Mouse (Mus musculus): ENCODE measurements around the gene Vil1. TPM values are rescaled to one million over a fixed set of nuclear protein-coding genes. Genes with fewer than 3 reads are reported as not detected.

Vil1 gene
- 0.22 TPM for polyA plus RNA-seq (2017; shearing (Covaris generic))

DNA sequence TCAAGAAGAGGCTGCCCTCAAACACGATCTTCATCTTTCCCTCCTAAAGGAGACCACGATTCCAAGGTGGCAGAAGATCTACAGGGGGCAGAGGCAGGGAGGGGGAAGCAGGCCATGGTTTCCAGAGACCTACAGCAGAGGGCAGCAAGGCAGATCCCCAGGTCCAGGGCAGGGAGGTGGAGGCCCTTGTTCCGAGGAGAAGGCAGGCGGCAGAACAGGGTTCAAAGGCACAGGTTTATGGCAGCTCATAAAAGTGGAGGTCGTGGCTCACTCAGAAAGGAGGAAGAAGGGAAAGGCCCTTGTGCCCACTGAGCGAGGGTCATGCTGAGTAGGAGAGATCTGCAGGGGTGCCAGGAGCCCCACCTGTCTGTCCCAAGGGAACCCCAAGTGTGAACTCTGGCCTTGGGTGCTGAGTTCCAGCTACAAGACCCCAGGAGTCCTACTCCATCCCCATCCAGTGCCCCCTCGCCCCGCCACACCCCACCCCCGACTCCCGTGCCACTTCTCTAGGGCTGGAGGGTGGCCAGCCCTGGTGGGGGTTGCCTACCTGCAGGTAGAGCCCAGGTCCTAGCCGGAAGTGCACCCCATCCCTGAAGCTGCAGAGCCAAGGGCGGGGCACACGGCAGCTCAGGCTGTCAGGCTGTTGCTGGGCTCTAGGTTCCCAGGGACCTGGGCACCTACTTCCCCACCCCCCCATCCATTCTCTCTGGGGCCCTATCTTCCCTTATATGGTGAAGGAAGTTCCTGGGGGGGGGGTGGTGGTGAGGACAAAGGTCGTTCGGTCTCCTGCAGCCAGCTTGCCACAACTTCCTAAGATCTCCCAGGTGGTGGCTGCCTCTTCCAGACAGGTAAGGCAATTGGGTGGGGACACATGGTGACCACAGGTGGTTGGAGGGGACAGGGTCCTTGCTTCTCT lies at the start of gene Vil1:
Vil1 (plus strand) TSS at position 788 of the 916 bp plus-strand sequence.

DNA sequence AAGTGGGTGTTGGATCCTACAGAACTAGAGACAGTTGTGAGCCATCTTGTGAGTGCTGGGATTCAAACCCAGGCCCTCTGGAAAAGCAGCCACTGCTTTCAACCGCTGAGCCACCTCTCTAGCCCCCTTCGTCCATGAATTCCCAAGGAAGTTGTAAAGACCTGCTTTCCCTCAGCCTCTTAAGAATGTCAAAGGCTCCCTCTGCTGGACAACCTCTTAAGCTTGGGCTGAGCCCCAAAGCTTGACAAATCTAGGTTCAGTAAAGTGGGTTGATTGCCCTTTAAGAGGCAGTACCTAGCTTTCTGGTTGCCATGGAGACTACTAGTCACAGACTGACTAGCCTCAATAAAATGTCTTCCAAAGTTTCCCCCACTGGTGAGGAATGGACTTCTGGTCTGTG lies 47.4 kb upstream of the Vil1 start, which contains the start of gene Catip:
Catip (plus strand) TSS at position 297 of the 400 bp plus-strand sequence.

GRCm38 (mm10) chr1:74374980-74375379 lies 34.2 kb upstream of the Vil1 start, which contains the start of gene Slc11a1:
Slc11a1 (plus strand) TSS chr1:74375195.

GRCm38 (mm10) chr1:74390924-74391748 lies 18.0 kb upstream of the Vil1 start, which contains the start of gene Ctdsp1:
Ctdsp1 (plus strand) TSS chr1:74391509.

Other genes with a start within 250 kb of the Vil1 start
- gene Cxcr1, start 214.7 kb upstream of the Vil1 start, polyA plus RNA-seq (2017; shearing (Covaris generic)) = not detected
- 1,008 TPM for gene Arpc2, start 173.3 kb upstream of the Vil1 start, polyA plus RNA-seq (2017; shearing (Covaris generic))
- 0.37 TPM for gene Gpbar1, start 130.8 kb upstream of the Vil1 start, polyA plus RNA-seq (2017; shearing (Covaris generic))
- 276 TPM for gene Aamp, start 124.6 kb upstream of the Vil1 start, polyA plus RNA-seq (2017; shearing (Covaris generic))
- 91.4 TPM for gene Pnkd, start 124.4 kb upstream of the Vil1 start, polyA plus RNA-seq (2017; shearing (Covaris generic))
- 35.4 TPM for gene Tmbim1, start 103.8 kb upstream of the Vil1 start, polyA plus RNA-seq (2017; shearing (Covaris generic))
- not detected for gene Catip, start 47.3 kb upstream of the Vil1 start, polyA plus RNA-seq (2017; shearing (Covaris generic))
- gene Slc11a1, start 34.2 kb upstream of the Vil1 start, polyA plus RNA-seq (2017; shearing (Covaris generic)) = 5.1 TPM
- 6.2 TPM for gene Ctdsp1, start 17.9 kb upstream of the Vil1 start, polyA plus RNA-seq (2017; shearing (Covaris generic))
- gene Cnot9, start 96.7 kb downstream of the Vil1 start, polyA plus RNA-seq (2017; shearing (Covaris generic)) = 38.5 TPM
- 0.98 TPM for gene Plcd4, start 133.5 kb downstream of the Vil1 start, polyA plus RNA-seq (2017; shearing (Covaris generic))
- gene Usp37, start 134.9 kb downstream of the Vil1 start, polyA plus RNA-seq (2017; shearing (Covaris generic)) = 22.0 TPM
- gene Zfp142, start 178.9 kb downstream of the Vil1 start, polyA plus RNA-seq (2017; shearing (Covaris generic)) = 17.5 TPM
- gene Bcs1l, start 178.9 kb downstream of the Vil1 start, polyA plus RNA-seq (2017; shearing (Covaris generic)) = 14.3 TPM
- 33.1 TPM for gene Rnf25, start 192.0 kb downstream of the Vil1 start, polyA plus RNA-seq (2017; shearing (Covaris generic))
- 0.18 TPM for gene Stk36, start 192.1 kb downstream of the Vil1 start, polyA plus RNA-seq (2017; shearing (Covaris generic))

Data from inflammation-experienced regulatory T-cells, adult 16 weeks (primary cell).